ENCODE assay signal across 8 mouse cellular contexts in the genomic region with DNA sequence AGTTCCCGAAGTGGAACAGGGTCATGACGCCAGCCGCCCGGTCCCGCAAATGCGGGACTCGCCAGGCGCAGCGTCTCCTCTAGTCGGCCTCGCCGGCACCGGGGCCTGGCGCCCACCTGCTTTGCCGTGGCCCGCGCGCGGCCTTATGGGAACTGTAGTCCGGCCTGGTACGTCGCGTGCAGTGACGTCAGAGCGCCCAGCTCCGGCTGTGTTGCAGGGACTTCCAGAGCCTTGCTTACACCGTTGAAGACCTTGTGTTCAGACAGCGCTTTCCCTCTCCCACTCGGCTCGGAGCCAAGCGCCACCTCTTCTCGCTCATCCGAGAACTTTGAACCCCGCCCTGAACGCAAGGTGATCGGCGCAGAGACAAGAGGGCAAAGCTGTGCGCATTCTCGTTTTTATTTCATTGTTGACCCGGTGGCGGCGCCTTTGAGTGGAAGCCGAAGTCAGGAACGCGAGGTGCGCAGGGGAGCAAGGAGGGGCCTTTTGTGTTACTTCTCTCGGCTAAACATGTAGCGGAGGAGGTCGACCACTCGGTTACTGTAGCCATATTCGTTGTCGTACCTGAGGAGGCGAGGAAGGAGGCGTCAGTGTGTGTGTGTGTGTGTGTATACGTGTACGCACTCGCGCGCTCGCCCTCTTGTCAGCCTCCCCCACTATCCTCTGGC. TPM values are rescaled to one million over a fixed set of nuclear protein-coding genes. Genes with fewer than 3 reads are reported as not detected.
A peak's percentile ranks its signal among the peaks of the same experiment; 100 is the strongest.
DNase-seq lines count a peak whose midpoint lies in the region; ATAC-seq lines count a peak whose summit lies in the region.

Gene Tmem147 (minus strand): TSS at position 145 of the 668 bp plus-strand sequence.

- ATAC-seq in inflammation-experienced regulatory T-cells, adult 6 months, result peak; percentile 97
- peak; percentile 91 for ATAC-seq in megakaryocyte-erythroid progenitor cell, adult 5-6 weeks (replicated peaks; ENCODE audit: low FRiP score, low TSS enrichment, poor library complexity, severe bottlenecking)

- intact Hi-C loops in gastrocnemius, postnatal 14 days (cut with DNase I; ENCODE audit: low total_unique reads), result no loop called here
- intact Hi-C loops in left cerebral cortex, postnatal 10 days (cut with DNase I), result loop anchor here (2.0 to 5.0 kb wide), 2 partner anchors 67 to 127 kb away; partner anchors contain the start of genes Ffar3 and Haus5

- peak; percentile 97 to 99 for DNase-seq in adrenal gland, adult (ENCODE audit: inconsistent age in 2 of 2, low spot score in 1 of 2)
- DNase-seq in embryo, embryonic 10.5 days (ENCODE audit: low spot score), result peak; percentile 96
- peak; percentile 95 for DNase-seq in gastrocnemius, postnatal 14 days
- DNase-seq in left cerebral cortex, postnatal 10 days (ENCODE audit: extremely low spot score in 1 of 2, low spot score in 2 of 2), result peak; percentile 94 to 97
- peak; percentile 97 for DNase-seq in right cerebral cortex, postnatal 25 days
- DNase-seq in urinary bladder, postnatal 4 days (ENCODE audit: low spot score in 2 of 2), result peak; percentile 90 to 93

RNA-seq across cellular contexts. Expression of gene Tmem147, which starts in this region (rescaled TPM):
- total RNA-seq in gastrocnemius, postnatal 14 days (2021), result 100 to 1,000 TPM; 222 to 233 TPM
- 10 to 100 TPM; 43.1 to 55.2 (median 48.6) TPM for polyA plus RNA-seq in inflammation-experienced regulatory T-cells, adult 6 months (2017; shearing (Covaris generic))
- total RNA-seq in left cerebral cortex, postnatal 10 days (2021), result 100 to 1,000 TPM; 136 to 144 TPM
- 285 and 294 TPM in 2 replicates for total RNA-seq in megakaryocyte-erythroid progenitor cell, adult 5-6 weeks (2014; fragmentation: Nextera tagmentation)
- 59.7 and 85.5 TPM in 2 replicates for total RNA-seq in megakaryocyte-erythroid progenitor cell, adult 5-6 weeks (2017)

Comparison
In these comparisons a context has a peak if more than half of its experiments do, and no peak if none do; other contexts are left out.
1. Peak in every context shown above with its lines: DNase-seq and ATAC-seq.